Mouse (Mus musculus): ENCODE data around the gene Med13l.

DNA sequence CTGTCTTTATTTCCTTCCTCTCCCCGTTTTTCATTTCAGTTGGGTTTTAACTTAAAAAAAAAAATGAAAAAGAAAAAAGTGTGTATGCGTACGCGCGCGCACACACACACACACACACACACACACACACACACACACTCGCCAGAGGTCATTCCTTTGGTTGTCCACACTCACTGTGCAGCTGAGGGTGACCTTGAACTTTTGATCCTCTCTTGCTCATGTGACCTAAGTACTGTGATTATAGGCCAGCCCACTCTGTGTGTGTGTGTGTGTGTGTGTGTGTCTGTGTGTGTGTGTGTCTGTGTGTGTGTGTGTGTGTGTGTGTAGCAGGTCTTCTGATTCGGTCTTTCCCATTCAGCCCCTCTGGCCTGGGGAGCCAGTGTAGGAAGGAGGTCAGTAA is 84.0 kb downstream of the Med13l start:
- TF ChIP-seq TAL1 (IDR thresholded peaks at IDR 0.05; ENCODE audit: low read length) (no peak), GATA1 (IDR thresholded peaks at IDR 0.05; ENCODE audit: low read length) (no peak)

Data from erythroblast, embryonic 14.5 days (primary cell).